Mouse (Mus musculus): ENCODE data around the gene Phactr4. TPM values are rescaled to one million over a fixed set of nuclear protein-coding genes. Genes with fewer than 3 reads are reported as not detected.

Phactr4 gene
- polyA plus RNA-seq, 1 experiment = 18.2 TPM

- TF ChIP-seq CTCF (IDR thresholded peaks at IDR 0.05; ENCODE audit: borderline replicate concordance, extremely low read depth, insufficient read depth, insufficient read length) (no peak), POLR2A (IDR thresholded peaks at IDR 0.05; ENCODE audit: borderline replicate concordance, extremely low read depth, insufficient read depth, insufficient read length, poor library complexity, severe bottlenecking) (no peak)
- no peak for DNase-seq (ENCODE audit: low read depth)
Observed at GRCm38 (mm10) chr4:132389302-132389701, 33.0 kb downstream of the Phactr4 start.

- DNase-seq (ENCODE audit: low read depth) = no peak
Observed at GRCm38 (mm10) chr4:132387617-132388016, 34.7 kb downstream of the Phactr4 start.

DNA sequence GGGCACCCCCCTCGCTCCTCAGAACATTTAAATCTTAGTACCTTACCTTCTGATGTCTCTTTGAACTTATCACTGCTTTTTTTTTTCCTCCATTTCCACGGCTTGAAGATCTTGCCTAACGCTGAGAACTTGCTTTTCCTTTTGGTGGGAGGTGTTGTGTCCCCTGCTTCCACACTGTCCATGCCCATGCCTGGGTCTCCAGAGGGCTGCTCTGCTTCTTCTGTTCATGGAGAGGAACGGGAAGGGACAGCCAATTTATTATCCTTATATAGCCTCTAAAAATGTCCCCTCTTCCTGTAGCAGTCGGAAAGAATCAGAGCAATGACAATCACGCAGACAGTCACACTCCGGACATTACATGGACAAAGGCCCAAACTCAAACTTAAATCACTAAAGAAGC lies 35.4 kb downstream of the Phactr4 start:
- TF ChIP-seq CTCF (IDR thresholded peaks at IDR 0.05; ENCODE audit: borderline replicate concordance, extremely low read depth, insufficient read depth, insufficient read length) (no peak), POLR2A (IDR thresholded peaks at IDR 0.05; ENCODE audit: borderline replicate concordance, extremely low read depth, insufficient read depth, insufficient read length, poor library complexity, severe bottlenecking) (no peak)
- DNase-seq (ENCODE audit: low read depth) = no peak

More at GRCm38 (mm10) chr4:132387617-132388016, 34.7 kb downstream of the Phactr4 start:
- TF ChIP-seq POLR2A (IDR thresholded peaks at IDR 0.05; ENCODE audit: borderline replicate concordance, extremely low read depth, insufficient read depth, insufficient read length, poor library complexity, severe bottlenecking) (no peak), CTCF (IDR thresholded peaks at IDR 0.05; ENCODE audit: borderline replicate concordance, extremely low read depth, insufficient read depth, insufficient read length) (no peak)

- no peak for TF ChIP-seq POLR2A (IDR thresholded peaks at IDR 0.05; ENCODE audit: borderline replicate concordance, extremely low read depth, insufficient read depth, insufficient read length, poor library complexity, severe bottlenecking)
- no peak for TF ChIP-seq CTCF (IDR thresholded peaks at IDR 0.05; ENCODE audit: borderline replicate concordance, extremely low read depth, insufficient read depth, insufficient read length)
- DNase-seq (ENCODE audit: low read depth) = no peak
Observed at GRCm38 (mm10) chr4:132385771-132386410, 36.4 kb downstream of the Phactr4 start.

DNA sequence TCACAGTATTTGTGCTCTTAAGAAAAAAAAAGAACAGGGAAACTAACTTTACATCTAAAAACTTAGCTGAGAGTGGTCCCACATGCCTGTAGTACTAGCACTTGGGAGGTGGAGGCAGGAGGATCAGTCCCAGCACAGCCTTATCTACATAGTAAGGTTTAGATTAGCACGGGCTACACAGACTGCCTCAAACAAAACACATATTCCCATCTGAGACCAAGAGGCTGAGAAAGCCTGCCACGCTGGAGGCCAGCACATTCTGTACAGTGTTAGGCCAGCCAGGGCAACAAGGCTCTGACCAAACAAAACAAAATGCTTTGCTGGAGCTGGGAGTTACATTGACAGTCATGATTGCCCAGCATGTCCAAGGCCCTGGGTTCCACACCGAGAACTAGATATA lies 38.8 kb downstream of the Phactr4 start:
- DNase-seq (ENCODE audit: low read depth) = no peak
- TF ChIP-seq POLR2A (IDR thresholded peaks at IDR 0.05; ENCODE audit: borderline replicate concordance, extremely low read depth, insufficient read depth, insufficient read length, poor library complexity, severe bottlenecking) (no peak), CTCF (IDR thresholded peaks at IDR 0.05; ENCODE audit: borderline replicate concordance, extremely low read depth, insufficient read depth, insufficient read length) (no peak)

GRCm38 (mm10) chr4:132382296-132382695 lies 40.0 kb downstream of the Phactr4 start:
- no peak for DNase-seq (ENCODE audit: low read depth)
- TF ChIP-seq CTCF (IDR thresholded peaks at IDR 0.05; ENCODE audit: borderline replicate concordance, extremely low read depth, insufficient read depth, insufficient read length) (no peak), POLR2A (IDR thresholded peaks at IDR 0.05; ENCODE audit: borderline replicate concordance, extremely low read depth, insufficient read depth, insufficient read length, poor library complexity, severe bottlenecking) (no peak)

- no peak for TF ChIP-seq CTCF (IDR thresholded peaks at IDR 0.05; ENCODE audit: borderline replicate concordance, extremely low read depth, insufficient read depth, insufficient read length)
- no peak for TF ChIP-seq POLR2A (IDR thresholded peaks at IDR 0.05; ENCODE audit: borderline replicate concordance, extremely low read depth, insufficient read depth, insufficient read length, poor library complexity, severe bottlenecking)
- no peak for DNase-seq (ENCODE audit: low read depth)
Observed at GRCm38 (mm10) chr4:132380965-132381616, 41.2 kb downstream of the Phactr4 start.

DNA sequence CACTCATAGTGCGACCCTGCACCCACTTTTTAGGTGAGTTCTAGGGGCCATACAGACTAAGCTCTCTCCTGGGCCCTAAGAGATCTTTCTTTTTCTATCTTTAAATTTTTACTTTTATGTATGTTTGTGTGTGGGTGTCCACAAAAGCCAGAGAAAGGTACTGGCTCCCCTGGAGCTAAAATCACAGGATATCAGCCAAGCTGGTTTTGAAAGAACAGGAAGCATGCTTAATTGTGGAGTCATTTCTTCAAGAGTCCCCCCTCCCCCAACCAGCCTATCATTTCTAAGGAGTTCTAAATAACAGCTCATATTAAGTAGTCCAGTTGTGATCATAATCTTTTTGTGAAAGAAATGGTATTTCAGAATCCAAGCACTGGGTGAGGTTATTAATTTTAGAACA lies 48.5 kb downstream of the Phactr4 start:
- no peak for DNase-seq (ENCODE audit: low read depth)
- TF ChIP-seq POLR2A (IDR thresholded peaks at IDR 0.05; ENCODE audit: borderline replicate concordance, extremely low read depth, insufficient read depth, insufficient read length, poor library complexity, severe bottlenecking) (no peak), CTCF (IDR thresholded peaks at IDR 0.05; ENCODE audit: borderline replicate concordance, extremely low read depth, insufficient read depth, insufficient read length) (no peak)

- TF ChIP-seq CTCF (IDR thresholded peaks at IDR 0.05; ENCODE audit: borderline replicate concordance, extremely low read depth, insufficient read depth, insufficient read length) (no peak), POLR2A (IDR thresholded peaks at IDR 0.05; ENCODE audit: borderline replicate concordance, extremely low read depth, insufficient read depth, insufficient read length, poor library complexity, severe bottlenecking) (no peak)
- no peak for DNase-seq (ENCODE audit: low read depth)
Observed at GRCm38 (mm10) chr4:132369953-132370750, 52.1 kb downstream of the Phactr4 start.

GRCm38 (mm10) chr4:132367480-132368201 lies 54.6 kb downstream of the Phactr4 start:
- TF ChIP-seq CTCF (IDR thresholded peaks at IDR 0.05; ENCODE audit: borderline replicate concordance, extremely low read depth, insufficient read depth, insufficient read length) = no peak
- no peak for TF ChIP-seq POLR2A (IDR thresholded peaks at IDR 0.05; ENCODE audit: borderline replicate concordance, extremely low read depth, insufficient read depth, insufficient read length, poor library complexity, severe bottlenecking)
- DNase-seq (ENCODE audit: low read depth) = no peak
